Mouse (Mus musculus): ENCODE data around the gene Dgkh.
"Not testable (repeated sequence)": the region's sequence is repeated elsewhere in the genome, so short reads cannot be mapped to it uniquely, and the experiment has no call there.

The Dgkh gene

DNA sequence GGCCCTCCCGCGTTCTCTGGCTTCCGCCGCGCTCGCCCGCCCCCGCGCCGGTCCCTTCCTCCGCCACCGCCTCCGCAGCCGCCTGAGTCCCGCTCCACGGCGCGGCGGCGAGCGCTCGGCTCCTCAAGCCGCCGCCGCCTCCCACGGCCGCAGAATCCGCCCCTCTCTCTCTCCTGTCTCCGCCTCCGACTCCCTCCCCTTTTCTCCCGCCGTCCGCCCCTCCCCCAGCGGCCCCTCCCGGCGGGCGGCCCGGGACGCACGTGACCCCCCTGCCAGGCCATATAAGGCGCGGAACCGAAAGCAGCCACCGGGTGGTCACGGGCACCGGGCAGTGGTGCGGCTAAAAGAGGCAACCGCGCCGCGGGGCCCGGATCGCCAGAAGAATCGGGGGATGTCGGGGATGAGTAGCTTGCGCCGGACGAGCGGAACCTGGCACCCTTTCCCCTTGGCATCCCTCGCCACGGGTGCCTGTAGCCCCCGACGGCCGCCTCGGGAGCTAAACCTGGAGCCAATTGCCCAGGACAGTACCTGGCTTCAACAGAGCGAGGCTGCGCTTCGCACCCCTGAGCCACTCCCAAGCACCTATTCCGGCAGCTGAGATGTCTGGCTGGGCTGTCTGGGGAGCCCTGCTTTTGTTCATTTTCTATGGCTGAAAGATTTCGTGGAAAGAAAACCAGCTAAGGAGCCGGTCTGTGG, at the start of gene Dgkh:
TSS of gene Dgkh (minus strand) at position 160 of the 696 bp plus-strand sequence.
- peak; percentile 26 to 80 for DNase-seq (ENCODE audit: low read depth in 1 of 2, low spot score in 2 of 2)

DNA sequence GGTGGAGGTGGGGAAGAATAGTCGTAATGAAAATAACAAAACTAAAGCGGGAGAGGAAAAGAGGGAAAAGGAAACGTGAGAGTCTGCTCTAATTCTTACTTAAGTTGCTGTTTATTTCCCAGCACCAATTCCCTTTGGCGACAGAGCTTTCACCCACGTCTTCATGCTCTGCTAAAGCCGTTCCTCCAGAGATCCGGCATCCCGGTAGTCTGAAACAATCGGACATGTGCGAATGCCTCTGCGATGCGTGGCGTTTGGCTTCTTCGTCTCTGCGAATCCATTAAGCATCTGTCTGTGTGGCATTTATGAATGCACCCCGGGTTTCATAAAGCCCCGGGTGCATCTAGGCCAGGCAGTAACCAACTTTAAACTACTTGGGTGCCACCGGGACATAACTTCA, 44.6 kb upstream of the Dgkh start:
- DNase-seq (ENCODE audit: low read depth in 1 of 2, low spot score in 2 of 2) = no peak

DNA sequence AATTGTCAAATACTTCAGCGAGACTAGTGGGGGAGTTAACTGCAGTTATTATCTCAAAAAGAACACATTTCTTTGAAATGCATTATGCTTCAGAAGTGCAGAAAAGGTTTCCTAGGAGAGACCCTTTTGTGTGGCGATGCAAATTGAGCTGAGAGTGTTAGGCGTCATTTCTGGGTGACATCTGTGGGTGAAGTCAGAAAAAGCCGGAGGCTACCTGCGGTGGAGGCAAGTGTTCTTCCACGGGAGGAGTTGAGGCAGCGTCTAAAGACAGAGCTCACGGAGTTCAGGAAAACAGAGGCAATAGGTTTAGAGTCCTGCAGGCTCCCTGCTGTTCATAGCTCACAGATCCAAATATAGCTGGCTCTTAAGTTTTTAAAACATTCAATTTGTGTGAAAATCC, 44.1 kb upstream of the Dgkh start:
- DNase-seq (ENCODE audit: low read depth in 1 of 2, low spot score in 2 of 2) = no peak

DNA sequence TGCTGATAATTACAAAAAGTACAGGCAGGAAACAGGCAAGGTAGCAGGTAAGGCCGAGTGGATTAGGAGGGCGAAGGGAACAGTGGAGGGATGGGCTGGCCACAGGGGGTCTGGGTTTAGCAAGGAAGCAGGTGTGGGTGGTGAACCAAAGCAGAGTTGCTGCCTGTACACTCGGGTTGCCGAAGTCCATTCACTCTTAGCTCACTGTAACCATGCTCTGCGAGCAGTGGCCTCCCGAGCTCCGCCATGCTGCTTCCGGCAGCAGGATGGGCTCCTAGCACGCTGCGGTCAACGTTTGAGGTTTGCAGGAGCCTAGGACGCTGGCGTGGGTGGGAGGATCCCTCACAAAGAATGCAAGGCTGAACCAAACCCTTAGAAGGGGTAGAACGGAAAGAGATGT, 43.1 kb upstream of the Dgkh start:
- no peak for DNase-seq (ENCODE audit: low read depth in 1 of 2, low spot score in 2 of 2)

DNA sequence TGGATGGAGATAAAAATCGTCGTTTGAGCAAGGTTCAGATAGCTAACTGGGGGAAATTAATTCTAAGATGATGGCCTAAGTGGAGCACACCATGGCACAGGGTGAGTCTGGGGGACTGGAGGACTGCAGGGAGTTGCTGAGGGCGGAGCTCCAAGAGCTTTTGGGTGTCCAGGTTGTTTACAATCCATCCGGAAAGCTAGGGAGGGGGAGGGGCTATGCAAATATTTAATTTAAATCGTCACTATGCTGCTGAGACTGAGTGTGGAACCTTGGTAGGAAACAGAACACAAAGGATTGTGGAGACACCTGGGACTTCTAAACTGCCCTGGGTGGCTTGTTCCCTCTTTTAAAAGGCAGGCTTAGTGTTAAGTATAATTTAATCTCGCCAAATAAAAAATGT, 42.6 kb upstream of the Dgkh start:
- no peak for DNase-seq (ENCODE audit: low read depth in 1 of 2, low spot score in 2 of 2)

DNA sequence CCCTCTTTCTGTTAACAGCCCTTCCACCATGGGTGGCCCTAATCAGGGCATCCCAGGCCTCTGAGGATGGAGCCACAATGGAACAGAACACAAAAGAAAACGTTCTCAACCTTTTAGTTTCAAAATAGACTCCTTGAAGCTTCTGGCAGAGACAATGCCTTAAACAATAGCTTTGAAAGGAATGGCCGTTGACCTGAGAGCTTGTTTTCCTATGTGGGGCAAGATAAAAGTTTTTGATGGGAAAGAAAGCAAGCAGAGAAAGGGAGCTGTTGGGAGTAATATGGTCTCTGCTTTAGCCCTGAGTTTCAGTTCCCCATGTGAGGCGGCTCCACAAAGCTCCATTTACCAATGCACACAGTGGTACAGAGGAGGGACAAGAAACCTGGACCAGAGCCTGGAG, 37.9 kb upstream of the Dgkh start:
- DNase-seq (ENCODE audit: low read depth in 1 of 2, low spot score in 2 of 2) = no peak

DNA sequence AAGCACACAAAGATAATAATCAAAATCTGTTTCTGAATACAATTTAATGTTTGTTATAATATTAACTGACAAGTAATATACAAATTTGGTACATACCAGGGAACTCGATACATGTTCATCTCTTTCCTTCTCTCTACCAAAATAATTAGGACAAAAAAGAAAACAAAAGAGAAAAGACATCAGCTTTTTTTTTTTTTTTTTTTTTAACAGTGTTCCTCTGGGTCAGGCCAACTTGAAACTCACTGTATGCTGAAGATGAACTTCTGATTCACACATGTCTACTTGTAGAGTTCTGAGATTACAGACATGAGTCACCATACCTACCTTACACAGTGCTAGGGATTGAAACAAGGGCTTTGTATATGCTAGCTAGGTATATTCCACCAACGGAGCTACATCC, 28.5 kb upstream of the Dgkh start:
- DNase-seq (ENCODE audit: low read depth in 1 of 2, low spot score in 2 of 2) = no peak

DNA sequence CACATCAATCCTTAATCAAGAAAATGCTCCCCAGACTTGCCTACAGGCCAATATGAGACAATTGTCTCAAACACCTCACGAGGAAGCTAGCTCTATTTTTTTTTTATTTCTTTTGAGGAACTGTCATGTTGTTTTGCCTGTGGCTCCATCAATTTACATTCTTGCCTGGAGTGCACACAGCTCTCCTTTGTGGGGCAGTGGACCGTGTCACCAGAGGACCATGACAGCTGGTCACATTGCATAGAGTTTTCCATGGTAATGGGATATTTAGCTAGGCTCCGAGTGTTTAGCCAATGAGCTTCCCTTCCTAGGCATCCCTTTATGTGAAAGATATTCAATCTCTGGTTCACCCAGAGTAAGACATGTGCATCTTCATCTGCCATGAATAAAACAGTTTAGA, 26.9 kb upstream of the Dgkh start:
- no peak for DNase-seq (ENCODE audit: low read depth in 1 of 2, low spot score in 2 of 2)

DNA sequence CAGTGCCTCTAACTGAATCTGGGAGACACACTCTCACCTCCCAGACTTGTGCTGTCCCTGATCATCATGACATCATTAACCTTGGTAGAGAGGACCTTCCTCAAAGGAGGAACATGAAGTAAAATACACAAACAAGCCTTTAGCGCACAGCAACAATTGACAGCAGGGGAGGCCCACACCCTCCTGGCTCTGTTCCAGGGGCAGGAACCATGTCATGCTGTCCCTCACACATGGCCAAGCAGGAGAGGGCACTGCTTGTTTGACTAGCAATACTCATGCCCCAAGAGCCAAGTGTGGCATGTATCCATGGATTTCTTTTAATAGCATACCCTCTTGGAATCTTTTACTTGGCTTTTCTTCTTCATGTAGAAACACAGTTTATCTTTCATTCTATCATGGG, 22.7 kb upstream of the Dgkh start:
- DNase-seq (ENCODE audit: low read depth in 1 of 2, low spot score in 2 of 2) = no peak

DNA sequence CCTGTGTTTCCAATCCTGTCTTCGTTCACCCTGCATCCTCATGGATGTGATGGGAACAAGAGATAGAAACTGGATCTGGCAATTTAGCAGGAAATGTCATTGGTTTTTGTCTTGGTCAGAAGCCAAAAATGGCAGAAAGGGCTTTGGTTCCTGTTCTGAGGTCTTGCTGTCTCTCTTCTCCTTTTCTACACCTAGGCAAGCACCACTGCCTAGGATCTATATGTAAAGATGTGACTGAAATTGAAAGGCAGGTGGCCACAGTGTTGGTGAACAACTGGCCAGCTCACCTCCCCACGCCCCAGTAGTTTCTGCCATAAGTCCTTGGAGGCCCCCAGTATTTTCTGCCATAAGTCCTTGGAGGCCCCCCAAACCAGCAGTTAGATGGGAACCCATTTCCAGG, 16.1 kb upstream of the Dgkh start:
- DNase-seq (ENCODE audit: low read depth in 1 of 2, low spot score in 2 of 2) = no peak

DNA sequence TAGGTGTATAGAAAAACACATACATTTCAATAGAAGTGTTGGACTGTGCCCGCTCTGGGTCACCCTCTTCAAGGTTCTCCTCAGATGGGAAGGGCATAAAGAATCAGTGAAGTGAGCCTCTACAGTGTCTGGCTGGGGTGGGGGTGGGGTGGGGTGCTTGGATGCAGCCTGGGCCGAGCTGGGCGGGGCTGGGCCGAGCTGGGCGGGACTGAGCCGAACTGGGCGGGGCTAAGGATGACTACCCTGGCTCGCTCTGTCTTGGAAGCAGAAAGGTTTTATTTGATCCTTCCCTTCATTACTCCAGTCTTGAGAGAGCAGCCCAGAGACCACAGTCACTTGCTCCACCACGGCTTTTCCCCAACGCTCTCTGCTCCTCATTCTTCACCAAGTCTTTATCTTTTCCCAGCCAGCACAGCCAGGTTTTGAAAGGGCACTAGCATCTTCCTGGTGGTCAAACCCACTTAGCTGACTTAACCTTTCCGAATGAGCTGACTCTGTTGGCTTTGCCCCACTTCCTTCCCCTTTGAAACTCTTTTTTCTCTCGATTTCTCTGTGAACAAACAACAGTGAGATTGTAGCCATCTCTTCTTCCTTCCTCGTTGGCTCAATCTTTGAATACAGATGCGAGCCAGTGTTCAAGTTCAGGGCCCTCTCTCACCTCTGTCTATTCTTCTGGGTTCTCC, 15.5 kb upstream of the Dgkh start:
- DNase-seq (ENCODE audit: low read depth in 1 of 2, low spot score in 2 of 2) = no peak

DNA sequence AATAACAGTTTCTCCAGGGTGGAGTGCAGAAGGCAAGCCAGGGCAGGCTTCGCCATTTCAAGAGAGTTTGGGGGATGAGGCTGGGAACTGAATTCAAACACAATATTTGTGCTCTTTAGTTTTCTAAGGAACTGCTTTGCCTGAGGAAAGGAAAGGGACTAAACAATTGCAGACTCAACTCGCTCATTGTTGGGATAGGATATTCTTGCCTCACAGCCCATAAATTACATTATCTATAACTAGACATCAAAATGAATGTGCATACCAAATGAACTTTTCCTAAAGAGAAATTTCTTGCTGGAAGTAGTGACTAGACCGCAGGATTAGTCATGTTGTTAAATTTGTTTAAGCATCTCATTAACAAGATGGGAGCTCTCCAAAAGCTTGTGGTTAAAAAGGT, 14.9 kb upstream of the Dgkh start:
- no peak for DNase-seq (ENCODE audit: low read depth in 1 of 2, low spot score in 2 of 2)

DNA sequence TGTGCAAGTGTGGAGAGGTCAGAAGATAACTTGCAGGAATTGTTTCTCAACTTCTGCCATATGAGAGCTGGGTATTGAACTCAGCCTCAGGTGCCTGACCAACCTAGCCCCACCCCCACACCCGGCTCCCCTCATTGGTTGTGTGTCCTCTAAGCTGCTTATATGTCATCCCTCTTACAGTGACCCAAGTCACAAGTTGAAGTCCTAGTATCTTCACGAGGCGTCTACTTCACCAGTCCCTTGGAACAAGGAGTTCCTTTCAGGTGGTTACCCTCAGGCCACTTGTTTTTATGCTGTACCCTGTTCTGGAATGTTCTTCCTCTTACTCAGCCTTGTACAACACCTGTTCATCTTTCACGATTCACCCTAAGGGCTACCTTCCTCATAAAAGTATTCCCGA, 2.0 kb upstream of the Dgkh start:
- no peak for DNase-seq (ENCODE audit: low read depth in 1 of 2, low spot score in 2 of 2)

DNA sequence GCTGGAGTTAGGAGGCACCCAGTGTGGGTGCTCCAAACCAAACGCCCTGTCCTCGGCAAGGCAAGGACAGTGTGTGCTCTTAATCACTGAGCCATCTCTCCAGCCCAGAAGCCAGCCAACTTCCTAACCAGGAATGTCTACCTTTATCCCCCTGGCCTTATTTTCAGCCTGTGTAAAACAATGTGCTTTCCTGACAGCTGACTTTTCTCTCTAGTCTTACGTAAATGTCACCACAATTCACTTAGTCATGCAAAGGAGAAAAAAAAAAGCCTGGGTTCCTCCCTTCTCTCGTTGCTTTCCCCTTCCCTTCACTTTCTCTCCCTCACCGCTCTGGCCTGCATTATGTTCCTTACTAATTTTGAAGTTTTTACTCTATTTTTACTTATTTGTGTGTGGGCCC, 1.6 kb upstream of the Dgkh start:
- DNase-seq (ENCODE audit: low read depth in 1 of 2, low spot score in 2 of 2) = not testable (repeated sequence)

DNA sequence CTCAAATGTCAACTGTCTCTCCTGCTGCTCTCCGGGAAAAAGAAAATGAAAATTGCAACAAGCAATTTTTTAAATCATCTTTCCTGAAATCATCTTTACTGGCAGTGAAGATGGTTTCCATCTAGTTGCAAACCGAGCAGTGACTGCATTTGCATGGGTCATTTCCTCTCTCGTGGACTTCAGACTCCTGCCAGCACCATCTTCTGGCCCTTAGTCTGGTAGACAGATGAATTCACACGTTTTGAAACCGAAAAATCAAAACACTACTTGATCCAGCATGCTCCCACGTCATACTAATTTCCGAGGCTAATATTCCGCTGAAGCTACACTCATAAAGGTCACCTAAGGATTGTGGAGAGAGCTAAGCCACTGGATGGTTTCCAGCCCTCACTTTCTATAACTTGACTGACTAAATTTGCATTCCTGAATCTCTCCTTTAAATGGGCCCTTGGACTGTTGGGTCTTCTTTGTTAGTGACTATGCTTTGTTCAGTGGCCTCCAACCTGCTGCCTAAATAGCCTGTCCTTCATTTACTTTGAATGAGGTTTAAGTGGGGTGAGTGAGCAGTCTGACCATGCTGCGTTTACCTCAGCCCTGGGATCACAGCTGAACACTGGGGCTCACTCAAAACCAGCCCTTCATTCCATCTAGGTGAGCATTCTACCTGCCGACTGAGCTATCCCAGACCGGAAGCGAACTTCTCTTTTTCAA, 945 bp upstream of the Dgkh start:
- DNase-seq (ENCODE audit: low read depth in 1 of 2, low spot score in 2 of 2) = no peak

DNA sequence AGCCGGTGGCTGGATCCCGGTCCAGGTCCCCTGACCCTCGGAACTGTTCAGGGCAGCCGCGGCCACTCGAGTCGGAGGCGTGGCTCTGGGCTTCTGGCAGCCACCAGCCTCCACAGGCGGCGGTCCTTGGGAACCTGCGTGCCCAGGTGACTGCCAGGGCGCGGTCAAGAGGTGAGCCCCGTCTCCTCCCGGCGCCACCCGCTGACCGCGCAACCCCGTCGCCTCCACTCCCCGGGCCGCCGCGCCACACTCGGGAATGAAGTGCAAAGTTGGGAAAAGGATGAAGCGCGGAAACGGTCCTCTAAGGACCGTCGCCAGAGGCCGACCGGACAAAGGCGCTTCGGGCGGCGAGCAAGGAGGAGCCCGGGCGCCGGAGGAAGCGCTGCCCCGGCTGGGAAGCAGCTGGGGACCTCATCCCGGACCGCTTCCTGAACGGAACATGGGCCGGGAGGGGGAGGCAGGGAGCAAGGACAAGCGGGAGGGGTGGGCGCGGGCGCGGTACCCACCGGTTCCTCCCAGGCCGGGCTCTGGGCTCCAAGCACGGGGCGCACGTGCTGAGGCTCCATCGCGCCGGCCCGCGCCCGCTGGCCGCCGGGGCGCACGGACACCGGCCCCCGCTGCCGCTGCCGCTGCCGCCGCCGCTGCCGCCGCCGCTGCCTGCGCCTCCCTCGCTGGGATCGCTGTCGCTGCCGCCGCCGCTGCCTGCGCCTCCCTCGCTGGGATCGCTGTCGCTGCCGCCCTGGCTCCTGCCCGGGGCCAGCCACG, 542 bp downstream of the Dgkh start:
- DNase-seq (ENCODE audit: low read depth in 1 of 2, low spot score in 2 of 2) = no peak

DNA sequence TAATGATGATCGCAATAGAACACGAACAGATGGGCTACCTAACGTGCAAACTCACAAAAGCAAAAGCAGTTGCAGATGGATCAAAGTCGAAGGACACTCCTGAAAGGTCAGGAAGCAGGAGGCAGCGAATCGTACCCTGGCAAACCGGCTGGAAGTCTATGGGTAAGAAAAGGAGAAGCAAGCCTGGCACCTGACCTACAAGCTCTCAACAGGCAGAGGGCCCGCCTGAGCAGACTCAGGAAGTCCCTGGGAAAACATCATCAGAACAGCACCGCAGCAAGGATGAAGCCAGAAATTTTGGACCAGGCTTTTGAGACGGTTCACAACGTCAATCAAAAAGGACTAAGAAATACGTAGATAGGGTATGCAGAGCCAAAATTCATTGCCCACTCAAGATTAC, 1.3 kb downstream of the Dgkh start:
- DNase-seq (ENCODE audit: low read depth in 1 of 2, low spot score in 2 of 2) = no peak

DNA sequence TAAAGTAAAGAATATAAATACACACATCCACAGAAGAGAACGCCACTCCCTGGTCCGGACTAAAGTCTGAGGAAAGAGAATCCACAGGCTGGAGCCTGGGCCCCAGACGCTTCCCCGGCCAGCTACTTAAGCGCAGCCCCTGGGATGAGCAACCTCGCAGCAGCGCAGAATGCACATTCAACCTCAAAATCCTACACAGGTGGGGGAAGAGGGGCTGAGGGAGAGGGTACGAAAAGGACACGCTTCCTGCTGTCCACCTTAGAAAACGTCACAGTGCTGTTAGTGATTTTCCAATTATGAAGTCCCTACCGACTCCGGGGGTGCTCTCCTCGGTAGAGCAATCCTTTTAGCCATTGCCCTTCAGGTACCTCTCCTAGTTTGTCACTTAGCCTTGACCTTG, 6.6 kb downstream of the Dgkh start:
- no peak for DNase-seq (ENCODE audit: low read depth in 1 of 2, low spot score in 2 of 2)

DNA sequence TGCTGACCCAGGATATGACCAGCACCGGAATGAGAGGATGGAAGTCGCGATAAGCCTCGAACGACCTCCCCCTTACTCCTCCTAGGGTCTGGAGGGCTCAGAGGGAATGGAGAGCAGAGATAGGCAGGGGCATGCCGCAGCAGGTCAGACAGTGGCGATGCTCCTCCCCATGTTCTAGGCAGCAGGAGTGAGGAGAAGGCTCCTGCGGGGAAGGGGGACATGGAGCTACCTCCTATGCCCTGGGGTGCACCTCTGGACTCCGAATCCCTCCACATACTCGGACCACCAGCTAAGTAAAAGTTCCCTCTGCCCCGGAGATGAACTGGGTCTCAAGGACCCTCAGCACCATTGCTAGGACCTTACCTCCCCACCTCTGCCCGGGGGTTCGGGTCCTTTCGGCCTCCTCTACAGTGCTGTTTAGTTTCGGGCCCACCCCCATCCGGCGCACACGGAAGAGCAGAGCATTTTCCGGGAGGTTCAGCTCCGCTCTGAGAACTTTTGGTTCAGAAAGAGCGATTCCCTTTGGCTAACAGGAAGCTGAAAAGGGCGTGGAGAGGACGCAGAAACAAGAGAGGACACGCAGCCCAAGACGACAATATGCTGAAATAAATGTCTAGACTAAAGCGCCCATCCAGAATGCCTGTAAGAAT, 7.1 kb downstream of the Dgkh start:
- DNase-seq (ENCODE audit: low read depth in 1 of 2, low spot score in 2 of 2) = no peak

DNA sequence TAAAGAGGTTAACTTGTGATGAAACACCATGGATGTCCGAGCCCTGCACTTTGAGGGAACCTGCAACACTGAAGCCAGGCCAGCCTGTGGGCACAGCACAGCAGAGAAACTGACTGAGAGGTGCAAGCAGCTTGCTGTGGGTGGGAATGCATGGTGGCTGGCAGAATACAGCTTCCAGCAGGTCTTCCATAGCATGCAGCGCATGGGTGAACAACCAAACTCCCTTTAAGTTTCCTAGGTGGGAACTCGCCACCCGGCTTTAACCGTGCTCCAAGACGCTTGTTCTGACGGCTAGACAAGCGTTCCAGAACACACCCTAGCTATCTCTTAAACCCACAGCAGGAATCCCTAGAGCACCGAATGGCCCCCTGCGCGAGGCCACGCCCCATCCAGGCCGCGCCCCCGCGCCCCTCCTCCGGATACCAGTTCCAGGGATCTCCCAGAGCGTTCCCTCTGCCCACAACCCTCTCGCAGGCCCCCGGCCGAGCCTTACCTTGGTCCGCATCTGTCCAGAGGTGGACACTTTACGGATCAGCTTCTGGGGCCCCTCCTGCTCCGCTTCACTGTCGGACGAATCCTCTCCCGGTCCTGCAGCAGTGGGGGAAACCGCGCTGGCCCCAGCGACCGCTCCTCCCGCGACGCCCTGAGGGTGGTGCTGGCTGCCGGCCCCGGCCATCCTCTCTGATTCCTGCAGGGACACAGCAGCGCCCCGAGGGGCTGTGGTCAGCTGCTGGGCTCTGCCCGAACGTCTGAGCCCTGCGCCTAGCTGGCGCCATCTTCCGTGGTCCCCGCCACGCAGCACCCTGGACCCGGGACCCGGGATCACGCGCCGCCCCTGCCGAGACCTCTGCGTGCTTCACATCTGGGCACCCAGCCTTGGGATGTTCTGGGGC, 7.9 kb downstream of the Dgkh start:
- DNase-seq (ENCODE audit: low read depth in 1 of 2, low spot score in 2 of 2) = no peak
